In genomic region chr4:127005113-127005936, GRCm38 (mm10) we compare ENCODE assay signal across 7 mouse cellular contexts. TPM values are rescaled to one million over a fixed set of nuclear protein-coding genes. Genes with fewer than 3 reads are reported as not detected.
DNase-seq lines count a peak whose midpoint lies in the region; ATAC-seq lines count a peak whose summit lies in the region.

No protein-coding gene starts in this region.

- peak overlapping the region; percentile 21 for H3K9ac ChIP-seq in intestine, embryonic 16.5 days (ENCODE audit: low read depth, low read length)
- peak overlapping the region; percentile 38 for H3K9ac ChIP-seq in midbrain, embryonic 14.5 days (replicated peaks; ENCODE audit: low read length)

- no peaks in the 10 kb centered on the region for H3K27me3 ChIP-seq in intestine, embryonic 16.5 days (replicated peaks; ENCODE audit: control insufficient read depth, insufficient read depth, low read length)
- no peaks in the 10 kb centered on the region for H3K27me3 ChIP-seq in midbrain, embryonic 14.5 days (ENCODE audit: control insufficient read depth, insufficient read depth, low read length)

- no peaks in the 10 kb centered on the region for H3K9me3 ChIP-seq in intestine, embryonic 16.5 days (ENCODE audit: control insufficient read depth, low read length)
- no peaks in the 10 kb centered on the region for H3K9me3 ChIP-seq in midbrain, embryonic 14.5 days (ENCODE audit: control insufficient read depth, low read length)

- 19% methylated on average over 25 of the region's 25 CpGs for WGBS in intestine, embryonic 16.5 days
- 15% methylated on average over 25 of the region's 25 CpGs for WGBS in midbrain, embryonic 14.5 days

- H3K27ac ChIP-seq in intestine, embryonic 16.5 days (ENCODE audit: low read length) = no peak overlapping the region
- peak overlapping the region; percentile 88 for H3K27ac ChIP-seq in midbrain, embryonic 14.5 days (replicated peaks; ENCODE audit: low read depth, low read length)

- DNase-seq in adrenal gland, adult 2 months = peak; percentile 60
- peak; percentile 39 for DNase-seq in cerebellum, adult 9-10 months
- peak; percentile 61 for DNase-seq in forelimb bud, embryonic 11.5 days (ENCODE audit: low read depth, low spot score)
- peak; percentile 85 for DNase-seq in left cerebral cortex, postnatal 4 days
- peak; percentile 92 for DNase-seq in midbrain, embryonic 14.5 days
- DNase-seq in thymus, postnatal 25 days = peak; percentile 30

- peak overlapping the region; percentile 60 for H3K4me2 ChIP-seq in intestine, embryonic 16.5 days (ENCODE audit: low read depth, low read length)
- peak overlapping the region; percentile 46 for H3K4me2 ChIP-seq in midbrain, embryonic 14.5 days (ENCODE audit: low read length)

- intact Hi-C loops in left cerebral cortex, postnatal 4 days (cut with DNase I) = no loop called here

- H3K4me3 ChIP-seq in intestine, embryonic 16.5 days (ENCODE audit: low read length) = peak overlapping the region; percentile 33
- peak overlapping the region; percentile 20 for H3K4me3 ChIP-seq in midbrain, embryonic 14.5 days (replicated peaks; ENCODE audit: low read depth, low read length)

- H3K36me3 ChIP-seq in intestine, embryonic 16.5 days (ENCODE audit: control insufficient read depth, insufficient read depth, low read length) = no peaks in the 10 kb centered on the region
- no peaks in the 10 kb centered on the region for H3K36me3 ChIP-seq in midbrain, embryonic 14.5 days (ENCODE audit: control insufficient read depth, insufficient read depth, low read length)

- peak; percentile 48; the same call in 1 of the 2 replicates for ATAC-seq in intestine, embryonic 16.5 days
- peak; percentile 85 for ATAC-seq in midbrain, embryonic 14.5 days (ENCODE audit: low FRiP score, low TSS enrichment)

- peaks cover 6% of the 10 kb centered on the region for H3K4me1 ChIP-seq in intestine, embryonic 16.5 days (ENCODE audit: control insufficient read depth, insufficient read depth, low read length)
- peaks cover 24% of the 10 kb centered on the region for H3K4me1 ChIP-seq in midbrain, embryonic 14.5 days (ENCODE audit: control insufficient read depth, insufficient read depth, low read length)

RNA-seq across cellular contexts. Expression of gene Sfpq, which starts 15.8 kb away (rescaled TPM):
- 100 to 1,000 TPM; 122 to 268 TPM for total RNA-seq in adrenal gland, adult 2 months (2021)
- polyA plus RNA-seq in adrenal gland, adult 2 months (2012; rRNA removed) = 67.9 and 79.2 TPM in 2 replicates
- 39.7 and 42.1 TPM in 2 replicates for polyA plus RNA-seq in intestine, embryonic 16.5 days (2015; fragmentation: Nextera tagmentation; extraction: Ambion mirVana)
- total RNA-seq in left cerebral cortex, postnatal 4 days (2021) = 100 to 1,000 TPM; 459 to 501 TPM
- 119 and 131 TPM in 2 replicates for polyA plus RNA-seq in midbrain, embryonic 14.5 days (2014; fragmentation: Nextera tagmentation; extraction: Ambion mirVana)

RNA-seq across cellular contexts. Expression of gene Zmym4, which starts 37.4 kb away (rescaled TPM):
- 10 to 100 TPM; 32.9 to 38.5 TPM for total RNA-seq in adrenal gland, adult 2 months (2021)
- 2.9 and 3.4 TPM in 2 replicates for polyA plus RNA-seq in adrenal gland, adult 2 months (2012; rRNA removed)
- polyA plus RNA-seq in intestine, embryonic 16.5 days (2015; fragmentation: Nextera tagmentation; extraction: Ambion mirVana) = 10.1 and 10.7 TPM in 2 replicates
- total RNA-seq in left cerebral cortex, postnatal 4 days (2021) = 10 to 100 TPM; 77.9 to 84.1 TPM
- 33.7 and 37.7 TPM in 2 replicates for polyA plus RNA-seq in midbrain, embryonic 14.5 days (2014; fragmentation: Nextera tagmentation; extraction: Ambion mirVana)

RNA-seq across cellular contexts. Expression of gene Zmym1, which starts 55.6 kb away (rescaled TPM):
- total RNA-seq in adrenal gland, adult 2 months (2021) = 1 to 10 TPM; 5.9 to 7.3 TPM
- 0.47 TPM in 2 replicates for polyA plus RNA-seq in adrenal gland, adult 2 months (2012; rRNA removed)
- polyA plus RNA-seq in intestine, embryonic 16.5 days (2015; fragmentation: Nextera tagmentation; extraction: Ambion mirVana) = 9.5 and 10.8 TPM in 2 replicates
- 10 to 100 TPM; 15.6 to 17.5 TPM for total RNA-seq in left cerebral cortex, postnatal 4 days (2021)
- polyA plus RNA-seq in midbrain, embryonic 14.5 days (2014; fragmentation: Nextera tagmentation; extraction: Ambion mirVana) = 20.1 and 38.2 TPM in 2 replicates

Comparison
In these comparisons a context has a peak if more than half of its experiments do, and no peak if none do; other contexts are left out.
1. DNase-seq: peak in every context shown above with its lines; median percentile 92 in midbrain, embryonic 14.5 days; 85 in left cerebral cortex, postnatal 4 days; 61 in forelimb bud, embryonic 11.5 days; 60 in adrenal gland, adult 2 months; 39 in cerebellum, adult 9-10 months; 30 in thymus, postnatal 25 days.